Mouse (Mus musculus): Measurements from ENCODE around the gene Chd2. TPM values are rescaled to one million over a fixed set of nuclear protein-coding genes. Genes with fewer than 3 reads are reported as not detected.

The Chd2 gene
- polyA plus RNA-seq, 1 experiment from 2014 or later: 18.0 TPM

DNA sequence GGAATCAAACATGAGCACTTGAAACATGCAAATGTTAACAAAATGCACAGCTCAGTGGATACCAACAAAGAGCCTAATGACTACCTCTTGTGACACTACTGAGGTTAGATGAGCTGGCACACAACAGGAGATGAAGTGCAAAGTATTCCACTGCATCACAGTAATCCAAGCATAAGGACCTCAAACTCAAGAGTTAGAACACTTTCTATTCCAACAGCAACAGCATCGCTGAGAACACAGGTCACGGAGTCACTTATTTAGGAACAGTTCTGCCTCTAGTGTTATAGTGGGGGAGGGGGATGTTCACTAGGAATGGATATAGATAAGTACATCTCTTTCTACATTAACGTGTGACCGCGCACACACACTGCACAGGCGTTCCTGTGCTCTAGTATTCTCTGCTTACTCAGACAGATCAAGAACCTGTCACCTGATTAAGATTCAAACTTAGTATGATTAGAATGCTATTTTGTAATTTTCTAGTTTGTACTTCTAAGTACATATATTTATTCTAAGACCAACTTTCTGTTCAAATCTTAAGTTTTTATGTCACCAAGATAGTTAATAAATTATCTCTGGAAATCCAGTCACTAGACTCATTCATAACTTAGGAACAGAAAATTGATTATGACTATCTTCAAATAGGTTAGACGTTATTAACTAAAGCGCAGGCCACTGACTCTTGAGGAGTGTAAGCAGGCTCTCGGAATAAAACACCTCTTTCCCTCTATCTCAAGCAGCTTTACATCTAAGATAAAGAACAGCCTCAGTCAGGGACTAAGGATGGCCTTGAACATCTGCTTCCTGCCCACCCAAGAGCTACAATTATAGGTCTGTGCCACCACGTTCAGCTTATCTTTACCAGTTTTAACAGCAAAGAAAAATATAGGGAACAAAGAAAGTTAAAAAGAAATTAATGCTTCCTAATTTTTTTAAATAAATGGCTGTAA, 5.2 kb upstream of the Chd2 start:
- ATAC-seq (ENCODE audit: low FRiP score, low TSS enrichment): no peak
- WGBS: 45% methylated on average over 10 of the region's 10 CpGs

DNA sequence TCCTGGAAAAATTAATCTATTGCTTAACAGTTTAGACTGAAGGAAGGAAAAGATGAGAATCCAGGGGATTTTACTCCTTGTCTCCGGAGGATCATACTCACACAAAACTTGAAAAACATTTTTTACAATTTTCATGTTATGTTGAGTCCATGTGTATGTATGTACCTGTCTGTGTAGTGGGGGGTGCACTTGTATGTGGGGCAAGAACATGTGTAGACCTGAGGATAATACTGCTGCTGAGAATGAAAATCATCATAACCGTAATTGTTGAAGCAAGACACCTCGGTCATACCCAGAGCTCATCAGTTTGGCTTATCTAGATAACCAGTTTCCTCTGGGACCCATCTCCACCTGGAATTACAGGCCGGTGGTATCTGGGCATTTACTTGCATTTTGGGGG, 3.4 kb upstream of the Chd2 start:
- no peak for DNase-seq (ENCODE audit: low spot score)
- Histone ChIP-seq H3K9me3 (ENCODE audit: control insufficient read depth, low read length) (no peaks in the 10 kb centered on the region), H3K9ac (ENCODE audit: low read length) (no peak overlapping the region), H3K4me1 (replicated peaks; ENCODE audit: control insufficient read depth, insufficient read depth) (no peaks in the 10 kb centered on the region), H3K4me2 (replicated peaks; ENCODE audit: low read depth) (no peak overlapping the region), H3K36me3 (ENCODE audit: control insufficient read depth, insufficient read depth, low read length) (peaks cover 4% of the 10 kb centered on the region), H3K27ac (replicated peaks) (no peak overlapping the region), H3K27me3 (ENCODE audit: control insufficient read depth, insufficient read depth, low read length) (no peaks in the 10 kb centered on the region), H3K4me3 (ENCODE audit: low read depth, low read length) (no peak overlapping the region)
- ATAC-seq (ENCODE audit: low FRiP score, low TSS enrichment): no peak
- TF ChIP-seq CTCF (IDR thresholded peaks at IDR 0.05; ENCODE audit: low read depth) (no peak), EP300 (optimal IDR thresholded peaks at IDR 0.05) (no peak)
- WGBS: 77% methylated on average over 4 of the region's 4 CpGs

More for the DNA sequence above, 5.2 kb upstream of the Chd2 start:
- Histone ChIP-seq H3K4me1 (replicated peaks; ENCODE audit: control insufficient read depth, insufficient read depth) (no peaks in the 10 kb centered on the region), H3K27ac (replicated peaks) (peak overlapping the region; percentile 9; the same call in 1 of the 2 replicates), H3K36me3 (ENCODE audit: control insufficient read depth, insufficient read depth, low read length) (peaks cover 4% of the 10 kb centered on the region), H3K4me2 (replicated peaks; ENCODE audit: low read depth) (peak overlapping the region; percentile 30; the same call in 1 of the 2 replicates), H3K4me3 (ENCODE audit: low read depth, low read length) (no peak overlapping the region), H3K9ac (ENCODE audit: low read length) (no peak overlapping the region), H3K9me3 (ENCODE audit: control insufficient read depth, low read length) (no peaks in the 10 kb centered on the region), H3K27me3 (ENCODE audit: control insufficient read depth, insufficient read depth, low read length) (no peaks in the 10 kb centered on the region)
- TF ChIP-seq CTCF (IDR thresholded peaks at IDR 0.05; ENCODE audit: low read depth) (no peak), EP300 (optimal IDR thresholded peaks at IDR 0.05) (no peak)
- DNase-seq (ENCODE audit: low spot score): no peak

DNA sequence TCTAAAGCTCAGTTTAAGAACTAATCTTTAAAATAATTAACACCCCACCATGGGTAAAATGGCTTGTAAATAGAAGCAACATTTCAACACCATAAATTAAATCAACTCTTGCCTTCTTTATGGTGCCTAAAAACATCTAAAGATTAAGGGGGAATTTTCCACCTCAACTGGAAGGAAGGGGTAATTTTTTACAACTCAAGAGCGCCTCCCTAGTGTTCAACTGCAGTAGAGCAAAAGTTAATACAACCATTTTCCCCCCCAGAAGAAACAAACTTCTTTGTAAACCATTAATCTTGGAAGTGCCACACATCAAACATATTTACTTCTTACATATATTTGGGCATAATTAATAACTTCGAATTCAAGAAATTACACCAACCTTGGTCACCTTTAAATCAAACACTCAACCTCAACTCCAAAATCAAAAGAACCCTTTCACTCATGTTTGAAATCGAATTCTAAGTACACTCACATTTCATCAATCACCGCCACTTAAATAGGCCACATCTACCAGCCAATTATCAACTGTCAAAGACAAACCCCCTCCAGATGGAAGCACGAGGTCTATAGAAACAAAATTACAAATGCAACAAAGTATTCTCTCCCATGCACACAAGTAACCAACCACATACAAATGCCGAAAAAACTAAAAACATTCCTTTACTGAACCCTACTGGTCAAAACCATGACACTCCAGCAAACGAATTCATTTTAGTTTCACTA, 662 bp upstream of the Chd2 start:
- H3K9me3 ChIP-seq (ENCODE audit: control insufficient read depth, low read length): no peaks in the 10 kb centered on the region
- DNase-seq (ENCODE audit: low spot score) (no peak), ATAC-seq (ENCODE audit: low FRiP score, low TSS enrichment) (no peak)
- no peaks in the 10 kb centered on the region for H3K27me3 ChIP-seq (ENCODE audit: control insufficient read depth, insufficient read depth, low read length)
- H3K36me3 ChIP-seq (ENCODE audit: control insufficient read depth, insufficient read depth, low read length): no peaks in the 10 kb centered on the region; the same call in 1 of the 2 replicates
- 74% methylated on average over 7 of the region's 7 CpGs for WGBS
- no peak overlapping the region for H3K9ac ChIP-seq (ENCODE audit: low read length)
- no peak overlapping the region; the same call in 1 of the 2 replicates for H3K4me2 ChIP-seq (replicated peaks; ENCODE audit: low read depth)
- H3K4me1 ChIP-seq (replicated peaks; ENCODE audit: control insufficient read depth, insufficient read depth): no peaks in the 10 kb centered on the region
- H3K27ac ChIP-seq (replicated peaks): peak overlapping the region; percentile 99
- H3K4me3 ChIP-seq (ENCODE audit: low read depth, low read length): peak overlapping the region; percentile 63
- TF ChIP-seq CTCF (IDR thresholded peaks at IDR 0.05; ENCODE audit: low read depth): peak; percentile 56
- TF ChIP-seq EP300 (optimal IDR thresholded peaks at IDR 0.05): no peak

GRCm38 (mm10) chr7:73541079-73541390, 595 bp downstream of the Chd2 start:
- Histone ChIP-seq H3K9me3 (ENCODE audit: control insufficient read depth, low read length) (no peaks in the 10 kb centered on the region), H3K4me2 (replicated peaks; ENCODE audit: low read depth) (peak overlapping the region; percentile 45), H3K36me3 (ENCODE audit: control insufficient read depth, insufficient read depth, low read length) (no peaks in the 10 kb centered on the region), H3K4me3 (ENCODE audit: low read depth, low read length) (peak overlapping the region; percentile 63), H3K4me1 (replicated peaks; ENCODE audit: control insufficient read depth, insufficient read depth) (no peaks in the 10 kb centered on the region), H3K27ac (replicated peaks) (peak overlapping the region; percentile 99), H3K27me3 (ENCODE audit: control insufficient read depth, insufficient read depth, low read length) (no peaks in the 10 kb centered on the region), H3K9ac (ENCODE audit: low read length) (peak overlapping the region; percentile 90)
- ATAC-seq (ENCODE audit: low FRiP score, low TSS enrichment) (no peak), DNase-seq (ENCODE audit: low spot score) (no peak)
- TF ChIP-seq EP300 (optimal IDR thresholded peaks at IDR 0.05) (no peak), CTCF (IDR thresholded peaks at IDR 0.05; ENCODE audit: low read depth) (no peak)
- under 1% methylated on average over 4 of the region's 4 CpGs for WGBS

GRCm38 (mm10) chr7:73540202-73541078, 1.2 kb downstream of the Chd2 start:
- TF ChIP-seq CTCF (IDR thresholded peaks at IDR 0.05; ENCODE audit: low read depth) (no peak), EP300 (optimal IDR thresholded peaks at IDR 0.05) (no peak)

More at GRCm38 (mm10) chr7:73540202-73541078, 1.2 kb downstream of the Chd2 start:
- Histone ChIP-seq H3K27me3 (ENCODE audit: control insufficient read depth, insufficient read depth, low read length) (no peaks in the 10 kb centered on the region), H3K4me2 (replicated peaks; ENCODE audit: low read depth) (peak overlapping the region; percentile 45), H3K4me1 (replicated peaks; ENCODE audit: control insufficient read depth, insufficient read depth) (no peaks in the 10 kb centered on the region), H3K36me3 (ENCODE audit: control insufficient read depth, insufficient read depth, low read length) (no peaks in the 10 kb centered on the region), H3K9me3 (ENCODE audit: control insufficient read depth, low read length) (no peaks in the 10 kb centered on the region), H3K9ac (ENCODE audit: low read length) (peak overlapping the region; percentile 76), H3K27ac (replicated peaks) (peak overlapping the region; percentile 86), H3K4me3 (ENCODE audit: low read depth, low read length) (peak overlapping the region; percentile 63)
- no peak for ATAC-seq (ENCODE audit: low FRiP score, low TSS enrichment)
- no peak for DNase-seq (ENCODE audit: low spot score)
- under 1% methylated on average over 12 of the region's 12 CpGs for WGBS

Data from stomach, postnatal 0 days (tissue).